Mouse (Mus musculus) CH12F3 (cell line): ENCODE data around the gene Ces1d.
"Not testable (repeated sequence)": the region's sequence is repeated elsewhere in the genome, so short reads cannot be mapped to it uniquely, and the experiment has no call there.

ENCODE experiments used
- in situ Hi-C: fragments of 300-500 bp; cut with MboI; formaldehyde crosslinking; loops from 2 replicates; pipeline ENCODE4 v1.14.3; 2020; ENCODE audit warnings: low sequenced_read_pairs

The Ces1d gene

DNA sequence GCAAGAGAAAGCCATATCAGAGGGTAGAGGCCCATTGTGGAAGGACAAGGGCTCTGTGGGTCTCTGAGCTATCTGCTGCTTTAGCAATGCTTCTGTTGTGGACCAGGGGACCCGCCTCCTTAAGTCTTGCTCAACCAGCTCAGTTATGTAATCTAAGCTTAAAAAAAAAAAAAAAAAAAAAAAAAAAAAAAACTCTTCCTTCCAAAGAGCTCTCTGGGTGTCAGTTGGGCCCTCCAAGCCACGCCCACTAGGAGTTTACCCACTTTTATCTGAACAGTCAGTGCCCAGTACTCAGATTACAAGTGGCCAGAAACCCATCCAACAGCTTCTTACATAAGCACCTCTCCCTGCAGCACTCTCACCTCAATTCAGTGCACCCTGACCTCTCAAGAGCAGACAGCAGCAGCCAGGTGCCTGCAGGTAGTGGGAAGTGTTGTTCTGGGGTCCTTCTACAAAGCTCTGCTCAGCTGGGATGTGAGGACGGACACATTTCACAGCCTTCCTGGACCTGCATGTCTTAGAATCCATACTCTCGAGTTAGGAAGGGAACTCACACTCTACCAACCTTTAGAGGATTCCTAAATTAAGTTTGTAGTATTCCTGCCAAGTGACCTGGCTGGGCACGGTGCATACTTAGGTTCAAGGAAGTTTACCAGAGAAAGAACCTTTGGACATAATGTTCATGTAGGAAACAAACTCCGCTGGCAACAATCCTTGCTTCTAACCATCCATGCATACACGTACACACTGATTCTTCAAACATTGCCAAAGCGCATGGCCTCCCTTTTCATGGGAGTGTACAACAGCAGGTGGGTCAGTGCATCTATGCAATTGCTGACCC, at the start of gene Ces1d:
Ces1d (minus strand) TSS at position 154 of the 841 bp plus-strand sequence.
- in situ Hi-C loops, result no loop called here

DNA sequence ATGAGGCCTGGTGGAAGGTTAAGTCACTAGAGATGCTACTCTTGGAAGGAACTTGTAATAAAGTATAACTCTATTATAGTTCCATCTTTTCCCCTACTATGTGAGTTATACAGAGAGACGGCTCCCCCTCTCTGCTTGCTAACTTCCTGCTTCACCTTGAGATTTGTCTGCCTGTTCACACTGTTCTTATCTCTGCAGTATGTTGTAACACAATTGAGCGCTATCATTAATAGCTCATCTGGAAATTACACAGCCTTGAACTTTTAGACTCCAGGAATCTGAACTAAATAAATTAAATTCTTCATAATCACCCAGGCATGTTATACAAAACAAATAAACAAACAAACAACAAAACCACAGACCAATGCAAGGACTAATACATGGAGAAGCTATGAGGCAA, 48.4 kb upstream of the Ces1d start:
- in situ Hi-C loops, result no loop called here

DNA sequence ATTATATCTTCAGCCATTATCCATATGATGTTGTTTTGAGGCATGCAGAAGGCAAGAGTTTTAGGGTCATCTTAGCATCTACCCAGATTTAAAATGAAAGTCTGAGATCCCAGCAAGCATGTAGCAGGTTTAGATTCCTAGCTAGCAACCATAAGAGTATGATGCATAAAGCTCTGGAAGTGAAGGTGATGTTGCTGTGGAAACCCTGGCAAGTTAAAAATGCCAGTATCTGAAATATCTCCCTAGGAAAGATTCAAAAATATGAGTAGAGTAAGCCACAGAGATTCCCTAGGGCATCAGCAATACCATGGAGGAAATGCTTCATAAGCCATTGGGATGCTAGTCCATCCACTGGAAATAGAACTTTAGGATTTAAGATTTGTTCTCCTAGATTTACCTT, 42.2 kb upstream of the Ces1d start:
- in situ Hi-C loops, result no loop called here

DNA sequence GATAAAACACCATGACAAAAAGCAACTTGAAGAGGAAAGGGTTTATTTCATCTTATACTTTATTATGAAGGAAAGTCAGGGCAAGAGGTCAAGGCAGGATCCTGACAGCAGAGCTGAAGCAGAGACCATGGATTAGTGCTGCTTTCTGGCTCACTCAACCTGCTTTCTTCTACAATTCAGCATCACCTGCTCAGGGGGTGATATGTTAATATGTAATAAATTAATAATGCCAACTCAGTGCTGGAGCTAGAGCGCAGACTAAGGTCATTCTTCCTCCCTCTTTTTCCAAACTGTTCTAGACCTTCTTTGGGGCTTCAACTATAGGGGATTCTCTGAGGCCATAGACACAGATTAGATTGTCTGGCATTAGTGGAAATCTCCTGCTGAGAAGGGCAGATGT, 38.0 kb upstream of the Ces1d start:
- in situ Hi-C loops, result no loop called here

DNA sequence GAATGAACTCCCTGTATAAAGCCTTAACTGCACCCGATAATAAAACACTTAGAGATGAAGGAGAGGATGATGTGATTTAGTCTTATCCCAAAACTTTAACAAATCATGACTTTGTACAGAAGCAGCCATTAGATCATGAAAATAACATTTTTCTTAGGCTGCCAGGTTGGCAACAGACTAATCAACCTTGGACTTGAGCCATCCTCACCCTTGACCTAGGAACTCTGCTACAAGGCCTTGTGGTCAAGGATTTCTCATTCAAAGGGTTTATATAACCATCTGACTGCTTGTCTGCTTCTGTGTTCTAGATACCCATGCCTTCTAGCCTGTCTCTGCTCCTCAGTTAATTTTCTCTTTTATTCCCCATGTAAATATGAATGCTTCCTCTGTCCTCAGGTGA, 37.1 kb upstream of the Ces1d start:
- in situ Hi-C loops, result no loop called here

DNA sequence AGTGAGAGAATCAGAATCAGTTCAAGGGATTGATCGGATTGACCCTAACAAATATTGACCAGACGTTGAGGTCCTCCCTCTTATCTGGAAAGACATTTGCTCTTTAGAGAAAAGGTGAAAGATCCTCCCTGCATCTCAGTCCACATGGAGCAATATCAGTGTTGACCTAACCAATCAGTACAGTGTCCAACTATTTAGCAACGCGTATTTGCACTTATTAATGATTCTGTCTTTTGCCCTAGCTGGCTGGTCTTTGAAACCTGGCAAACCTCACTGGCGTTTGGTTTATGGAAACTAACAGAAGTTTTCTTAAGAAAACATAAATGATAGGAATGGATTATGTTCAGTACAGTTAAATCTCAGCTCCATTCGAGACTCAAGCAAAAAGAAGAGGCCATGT, 36.4 kb upstream of the Ces1d start:
- in situ Hi-C loops, result no loop called here

DNA sequence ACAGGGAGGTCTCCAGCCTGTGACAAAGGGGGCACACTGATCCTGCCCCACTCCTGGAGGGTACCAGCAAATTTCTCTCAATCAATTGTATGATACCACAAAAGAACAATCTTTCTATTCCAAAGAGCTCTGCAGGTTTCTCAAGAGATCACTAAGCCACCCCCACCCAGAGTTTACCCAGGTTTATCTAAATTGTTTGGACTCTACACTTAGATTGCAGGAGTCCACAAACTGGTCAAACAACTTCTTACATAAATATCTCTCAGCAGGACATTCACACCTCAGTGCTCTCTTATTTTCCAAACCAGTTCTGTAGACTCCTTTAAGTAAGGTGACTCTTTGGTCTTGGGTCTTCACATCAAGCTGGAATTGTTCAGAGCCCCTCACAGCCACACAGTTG, 31.8 kb upstream of the Ces1d start, which contains the start of gene Ces1e:
Ces1e (minus strand) TSS at position 174 of the 400 bp plus-strand sequence.
- in situ Hi-C loops, result no loop called here

DNA sequence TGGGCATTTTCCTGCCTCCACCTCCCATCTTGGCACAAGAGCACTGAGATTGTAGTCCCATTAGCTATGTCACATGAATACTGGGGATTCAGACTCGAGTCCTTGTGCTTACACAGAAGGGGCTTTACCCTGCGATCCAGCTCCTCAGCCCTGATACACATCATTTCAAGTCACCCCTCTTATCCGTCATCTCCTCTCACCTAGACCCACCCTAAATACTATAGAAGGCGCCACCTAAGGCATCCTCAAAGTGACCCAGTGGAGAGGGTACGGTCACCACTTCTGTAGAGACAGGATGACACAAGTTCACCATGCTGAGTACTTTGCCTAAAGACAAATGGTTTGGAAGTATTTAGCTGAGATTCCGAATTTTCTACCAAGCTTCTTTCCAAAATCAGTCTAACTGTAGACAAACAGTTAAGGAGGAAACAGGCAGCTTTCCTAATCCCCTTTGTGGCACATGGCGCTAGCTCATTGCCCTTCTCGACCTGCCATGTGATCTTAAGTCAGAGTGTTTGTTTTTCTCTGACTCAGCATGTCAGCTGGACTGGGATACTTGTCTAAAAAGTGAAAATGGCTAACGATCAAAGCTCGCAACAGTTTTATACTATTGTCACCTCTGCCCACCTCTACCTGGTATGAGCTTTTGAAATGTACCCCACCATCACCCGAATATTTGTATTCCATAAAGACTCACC, 31.2 kb upstream of the Ces1d start:
- in situ Hi-C loops, result no loop called here

DNA sequence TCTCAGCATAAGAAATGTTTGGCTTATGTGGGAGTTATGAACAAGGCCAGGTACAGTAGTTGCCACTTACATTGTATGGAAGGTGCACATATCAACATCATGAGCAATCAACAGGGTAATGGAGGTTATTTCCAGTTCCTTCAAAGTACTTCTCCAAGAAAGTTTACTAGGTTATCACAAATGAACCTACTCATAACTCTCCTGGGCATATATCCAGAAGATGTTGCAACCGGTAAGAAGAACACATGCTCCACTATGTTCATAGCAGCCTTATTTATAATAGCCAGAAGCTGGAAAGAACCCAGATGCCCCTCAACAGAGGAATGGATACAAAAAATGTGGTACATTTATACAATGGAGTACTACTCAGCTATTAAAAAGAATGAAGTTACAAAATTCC, 28.8 kb upstream of the Ces1d start:
- in situ Hi-C loops, result not testable (repeated sequence)

DNA sequence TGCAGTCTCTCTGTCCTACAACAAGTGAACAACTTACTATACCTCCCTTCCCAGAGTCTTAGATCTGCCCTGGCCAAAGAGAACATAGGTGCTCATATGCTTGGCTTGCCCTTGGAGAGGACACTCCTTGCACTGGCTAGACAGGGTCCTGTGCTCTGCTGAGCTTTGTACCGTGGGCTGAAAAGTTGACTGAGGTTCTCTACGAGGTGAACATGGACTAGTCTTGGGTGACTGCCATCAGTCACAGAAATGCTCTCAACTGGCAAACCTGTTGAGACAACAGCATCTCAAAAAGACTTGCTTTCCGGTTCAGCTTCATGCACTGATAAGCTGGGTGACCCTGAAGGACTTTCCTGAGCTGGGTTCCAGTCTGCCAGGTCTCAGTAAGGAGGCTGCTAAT, 24.3 kb upstream of the Ces1d start:
- in situ Hi-C loops, result no loop called here

DNA sequence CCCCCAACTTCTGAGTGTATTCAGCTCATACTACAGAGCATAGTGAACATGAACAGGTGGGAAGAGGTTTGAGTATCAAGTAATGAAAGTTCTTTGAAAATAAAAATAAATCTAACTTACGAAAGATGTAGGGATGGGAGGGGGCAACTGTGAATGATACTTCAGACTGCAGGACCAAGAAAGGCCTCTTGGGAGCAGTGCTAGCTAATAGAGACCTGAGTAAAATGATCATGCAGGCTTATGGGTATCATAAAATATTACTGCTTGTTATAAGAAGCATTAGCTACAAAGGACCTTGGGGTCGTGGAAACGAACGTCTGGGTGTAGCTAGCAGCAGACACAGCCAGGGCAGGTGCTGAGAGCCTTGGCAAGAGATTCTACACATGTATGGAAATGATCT, 20.2 kb upstream of the Ces1d start:
- in situ Hi-C loops, result no loop called here

DNA sequence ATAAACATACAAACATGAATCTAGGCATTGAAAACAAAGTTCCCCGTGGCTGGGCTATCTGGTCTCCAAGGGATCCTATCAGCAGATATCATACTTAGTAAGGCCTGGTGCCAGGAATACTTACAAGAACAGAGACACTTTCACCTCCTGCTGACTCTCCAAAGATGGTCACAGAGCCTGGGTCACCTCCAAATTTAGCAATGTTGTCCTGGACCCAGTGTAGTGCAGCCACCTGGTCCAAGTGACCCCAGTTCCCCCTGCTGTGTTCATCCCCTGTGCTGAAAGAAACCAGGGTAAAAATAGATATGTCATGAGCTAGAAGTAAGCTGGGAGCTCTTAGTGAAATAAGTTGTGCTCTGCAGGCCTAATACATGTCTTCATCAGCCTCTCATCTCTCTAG, 19.7 kb upstream of the Ces1d start:
- in situ Hi-C loops, result no loop called here

DNA sequence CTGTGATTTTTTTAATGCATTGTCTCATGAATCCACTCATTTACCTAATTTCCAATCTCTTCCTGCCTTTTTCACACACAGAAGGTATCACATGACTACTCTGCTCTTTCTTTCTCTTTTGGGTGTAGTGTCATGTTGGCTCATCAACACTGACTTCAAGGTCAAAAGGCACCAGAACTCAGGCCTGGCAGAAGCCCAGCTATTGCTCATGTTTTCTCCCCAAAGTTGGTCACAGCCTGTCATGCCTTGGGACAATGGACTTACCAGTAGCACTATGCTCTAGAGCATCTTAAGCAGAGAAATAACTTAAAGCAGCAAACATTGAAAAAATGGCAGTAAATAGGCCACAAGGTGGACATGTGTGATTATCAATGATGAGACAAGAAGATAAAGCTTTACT, 13.5 kb upstream of the Ces1d start:
- in situ Hi-C loops, result no loop called here

DNA sequence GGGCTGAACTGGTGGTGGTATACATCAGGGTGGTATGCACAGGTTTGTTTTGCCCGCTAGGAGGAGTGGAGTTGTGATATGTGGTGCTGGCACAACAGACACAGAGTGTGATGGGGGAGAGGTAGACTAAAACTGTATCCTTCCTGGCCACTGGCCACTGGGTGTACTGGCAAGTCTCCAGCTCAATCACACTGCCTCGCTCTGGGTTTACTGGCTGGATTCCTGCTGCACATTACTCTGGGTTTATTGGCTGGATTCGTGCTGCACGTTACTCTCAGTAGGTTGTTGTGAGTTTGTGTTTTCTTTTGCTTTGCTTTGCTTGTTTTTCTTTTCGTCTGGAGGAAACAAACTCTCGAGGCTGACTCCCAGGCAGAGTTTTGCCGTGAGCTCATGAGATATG, 1.5 kb upstream of the Ces1d start:
- in situ Hi-C loops, result not testable (repeated sequence)

DNA sequence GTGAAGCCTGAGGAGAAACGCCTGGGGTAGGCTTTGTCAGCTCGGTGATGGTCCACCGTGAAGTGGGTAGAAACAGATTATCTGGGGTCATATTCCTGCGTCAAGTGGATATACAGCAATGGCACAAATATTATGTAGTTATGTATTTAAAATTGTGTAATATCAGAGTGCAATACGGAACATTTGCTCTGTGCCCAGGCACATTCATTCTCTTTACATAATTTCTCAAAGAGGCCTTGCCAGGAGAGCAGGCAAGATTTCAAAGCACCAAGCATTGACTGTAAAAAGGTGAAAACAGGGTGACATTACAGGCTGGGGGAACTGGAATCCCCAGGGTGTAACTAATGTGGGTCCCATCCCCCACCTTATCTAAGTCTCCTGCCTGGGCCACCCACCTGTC, 1.2 kb downstream of the Ces1d start:
- in situ Hi-C loops, result no loop called here

DNA sequence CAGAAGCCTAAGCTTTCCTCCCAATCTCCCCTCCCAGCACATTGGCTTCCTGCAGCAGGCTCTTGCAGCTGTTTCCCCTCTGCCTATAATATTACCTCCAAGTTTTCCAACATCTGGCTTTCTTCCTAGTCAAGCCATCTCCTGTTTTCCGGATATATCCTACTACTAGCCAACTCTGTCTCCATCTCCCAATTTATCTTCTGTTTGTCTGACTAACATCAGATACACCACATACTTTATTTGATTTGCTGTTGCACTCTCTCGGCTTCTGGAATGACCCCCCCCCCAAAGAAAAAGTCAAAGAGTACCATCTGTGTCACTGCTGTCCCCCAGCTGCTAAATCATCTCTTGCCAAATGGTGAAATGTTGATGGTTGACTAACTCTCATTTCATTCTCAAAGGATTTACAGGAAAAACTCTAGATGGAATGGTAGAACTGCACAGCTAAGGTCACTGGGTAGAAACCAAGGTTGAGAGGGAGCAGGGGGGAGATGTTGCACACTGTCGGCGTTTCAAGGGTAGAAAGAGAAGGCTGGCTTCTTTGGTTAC, 17.0 kb downstream of the Ces1d start:
- in situ Hi-C loops, result no loop called here

DNA sequence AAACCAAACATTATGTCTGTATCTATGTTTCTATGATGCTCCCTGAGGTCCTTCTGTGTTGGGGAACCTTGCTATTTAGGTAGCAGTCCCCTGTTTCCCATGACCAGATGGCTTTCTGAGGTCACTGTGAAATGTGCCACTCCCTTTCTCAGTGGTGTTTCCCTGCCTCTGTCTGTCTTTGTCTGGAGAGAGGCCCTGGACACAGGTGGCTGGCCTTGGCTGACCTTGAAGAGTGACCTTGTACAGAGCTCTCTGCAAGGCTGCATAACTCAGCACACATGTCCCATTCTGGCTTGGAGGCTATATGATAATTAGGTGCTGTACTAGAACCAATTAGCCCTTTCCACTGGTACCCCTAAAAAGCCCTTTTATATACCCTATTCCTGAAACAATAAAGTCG, 21.0 kb downstream of the Ces1d start:
- in situ Hi-C loops, result no loop called here

DNA sequence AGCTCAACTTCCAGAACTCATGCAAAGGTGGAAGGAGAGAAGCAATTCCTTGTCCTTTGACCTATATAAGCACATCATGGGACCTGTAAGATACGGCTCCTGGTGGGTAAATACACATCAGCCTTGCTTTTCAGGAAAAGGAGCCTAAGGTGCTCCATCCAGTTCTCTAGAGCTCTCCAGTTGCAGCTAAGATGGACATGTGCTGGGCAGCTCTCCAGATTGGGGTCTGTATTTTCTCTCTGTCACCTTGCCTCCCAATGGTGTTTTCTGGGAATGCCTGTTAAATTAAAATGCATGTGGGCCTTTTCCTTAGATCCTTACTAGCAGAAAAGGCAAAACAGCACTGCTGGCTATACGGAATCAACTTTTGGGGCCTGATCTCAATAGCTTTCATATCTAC, 23.1 kb downstream of the Ces1d start:
- in situ Hi-C loops, result no loop called here

DNA sequence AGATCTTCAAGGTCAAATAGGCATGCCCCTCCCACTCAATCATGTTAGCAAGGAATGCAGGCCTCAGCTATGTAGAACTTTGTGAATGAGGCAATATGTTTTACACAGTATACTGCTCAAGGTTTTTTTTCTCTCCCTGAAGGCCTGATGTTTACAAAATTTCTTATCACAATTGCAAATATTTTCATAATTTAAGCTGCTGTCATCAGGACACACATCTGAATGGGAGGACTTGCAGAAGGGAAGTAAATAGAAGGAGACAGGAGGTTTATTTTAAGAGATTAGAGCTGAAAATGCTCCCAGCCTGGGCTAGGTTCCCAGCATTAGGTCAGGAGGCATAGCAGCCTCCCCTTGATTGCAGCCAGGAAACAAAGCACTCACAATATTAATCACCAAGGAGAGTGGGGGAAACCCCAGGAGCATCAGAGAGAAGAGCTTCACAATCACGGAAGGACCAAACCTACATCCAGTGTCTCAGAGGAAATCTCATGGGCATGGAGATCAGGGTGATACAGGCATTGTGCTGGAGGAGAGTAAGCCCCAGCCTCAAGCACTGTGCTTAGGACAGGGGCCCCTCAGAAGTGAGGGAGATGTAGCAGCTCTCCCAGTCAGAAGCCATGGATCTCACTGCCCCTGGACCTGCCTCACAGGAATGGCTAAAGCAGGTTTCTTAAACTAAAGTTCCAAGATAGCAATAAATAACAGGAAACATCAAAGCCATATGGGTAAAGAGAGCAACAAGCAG, 25.6 kb downstream of the Ces1d start:
- in situ Hi-C loops, result no loop called here

DNA sequence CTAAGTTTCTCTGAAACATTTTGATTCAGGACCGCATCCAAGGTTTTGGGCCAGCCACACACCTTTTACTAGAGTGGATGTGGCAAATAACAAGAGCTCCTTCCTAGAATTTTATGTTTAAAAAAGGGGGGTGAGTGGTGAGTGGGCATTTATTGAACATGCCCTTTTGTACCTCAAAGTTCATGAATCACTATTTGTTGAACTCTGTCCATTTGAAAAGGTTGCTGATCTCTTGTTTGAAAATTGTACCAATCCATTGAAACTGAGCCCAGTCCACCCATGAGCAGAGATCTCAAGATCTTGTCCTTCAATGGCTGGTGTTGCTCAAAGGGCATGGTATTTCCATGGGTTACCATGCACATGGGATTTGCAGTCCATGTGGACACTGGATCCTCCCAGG, 34.3 kb downstream of the Ces1d start:
- in situ Hi-C loops, result no loop called here

DNA sequence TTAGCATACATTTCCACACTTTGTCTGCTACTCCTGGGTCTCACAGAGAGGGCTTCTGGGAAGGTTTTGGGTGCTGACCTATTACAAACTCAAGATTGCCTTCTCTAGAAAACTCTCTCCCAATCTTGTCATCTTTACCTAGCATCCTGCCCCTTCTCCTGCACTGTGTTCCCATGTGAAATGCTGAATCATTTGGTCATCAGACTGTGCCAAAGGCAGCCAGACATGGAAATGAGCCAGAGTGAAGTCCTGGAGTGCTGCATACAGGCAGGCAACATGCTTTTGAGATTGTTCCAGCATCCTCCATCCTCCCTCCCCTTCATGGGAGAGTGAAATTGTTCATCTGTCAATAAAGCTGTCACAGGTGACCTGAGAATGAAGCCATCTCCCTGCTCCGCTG, 46.2 kb downstream of the Ces1d start:
- in situ Hi-C loops, result no loop called here
